Mouse (Mus musculus): ENCODE data around the gene Lhx1. TPM values are rescaled to one million over a fixed set of nuclear protein-coding genes. Genes with fewer than 3 reads are reported as not detected.
A peak's percentile ranks its signal among the peaks of the same experiment; 100 is the strongest.

Lhx1 gene
- polyA plus RNA-seq, 2 experiments: 0.10 TPM; not detected in 1

- TF ChIP-seq POLR2A (IDR thresholded peaks at IDR 0.05; ENCODE audit: borderline replicate concordance, extremely low read depth, insufficient read depth, insufficient read length): no peak
- no peak for DNase-seq (ENCODE audit: low spot score)
- Histone ChIP-seq H3K4me1 (ENCODE audit: control insufficient read depth, insufficient read depth, low read length) (peaks cover 8% of the 10 kb centered on the region; the same call in 1 of the 2 replicates), H3K27ac (replicated peaks; ENCODE audit: low read depth, low read length) (no peak overlapping the region), H3K9ac (ENCODE audit: low read depth, low read length, severe bottlenecking) (no peak overlapping the region), H3K4me2 (replicated peaks; ENCODE audit: low read depth, low read length, severe bottlenecking) (peak overlapping the region; percentile 90; the same call in 1 of the 2 replicates), H3K36me3 (ENCODE audit: control insufficient read depth, insufficient read depth, low read length) (peaks cover 31% of the 10 kb centered on the region), H3K4me3 (replicated peaks; ENCODE audit: low read length) (peak overlapping the region; percentile 77; the same call in 1 of the 2 replicates), H3K9me3 (ENCODE audit: control insufficient read depth, low read length) (no peaks in the 10 kb centered on the region), H3K27me3 (ENCODE audit: control insufficient read depth, insufficient read depth, low read length) (peaks cover 30% of the 10 kb centered on the region)
- ATAC-seq (ENCODE audit: low FRiP score, low read depth): no peak
- WGBS: 80% methylated on average over 1 of the region's 1 CpGs
Measured at GRCm38 (mm10) chr11:84512031-84512430, 13.3 kb downstream of the Lhx1 start.

- no peak for TF ChIP-seq POLR2A (IDR thresholded peaks at IDR 0.05; ENCODE audit: borderline replicate concordance, extremely low read depth, insufficient read depth, insufficient read length)
- DNase-seq (ENCODE audit: low spot score): no peak
- H3K27me3 ChIP-seq (ENCODE audit: control insufficient read depth, insufficient read depth, low read length): no peaks in the 10 kb centered on the region
- no peaks in the 10 kb centered on the region for H3K4me1 ChIP-seq (ENCODE audit: control insufficient read depth, insufficient read depth, low read length)
- no peak overlapping the region for H3K4me2 ChIP-seq (replicated peaks; ENCODE audit: low read depth, low read length, severe bottlenecking)
- H3K27ac ChIP-seq (replicated peaks; ENCODE audit: low read depth, low read length): no peak overlapping the region
- H3K36me3 ChIP-seq (ENCODE audit: control insufficient read depth, insufficient read depth, low read length): peaks cover 35% of the 10 kb centered on the region
- H3K9me3 ChIP-seq (ENCODE audit: control insufficient read depth, low read length): no peaks in the 10 kb centered on the region
- 100% methylated on average over 1 of the region's 1 CpGs for WGBS
- H3K4me3 ChIP-seq (replicated peaks; ENCODE audit: low read length): no peak overlapping the region
- H3K9ac ChIP-seq (ENCODE audit: low read depth, low read length, severe bottlenecking): no peak overlapping the region
- ATAC-seq (ENCODE audit: low FRiP score, low read depth): no peak
Measured at GRCm38 (mm10) chr11:84504296-84504695, 21.0 kb downstream of the Lhx1 start.

- ATAC-seq (ENCODE audit: low FRiP score, low read depth): no peak
- Histone ChIP-seq H3K9me3 (ENCODE audit: control insufficient read depth, low read length) (no peaks in the 10 kb centered on the region), H3K36me3 (ENCODE audit: control insufficient read depth, insufficient read depth, low read length) (peaks cover 15% of the 10 kb centered on the region), H3K9ac (ENCODE audit: low read depth, low read length, severe bottlenecking) (no peak overlapping the region), H3K4me1 (ENCODE audit: control insufficient read depth, insufficient read depth, low read length) (no peaks in the 10 kb centered on the region), H3K4me2 (replicated peaks; ENCODE audit: low read depth, low read length, severe bottlenecking) (no peak overlapping the region), H3K4me3 (replicated peaks; ENCODE audit: low read length) (no peak overlapping the region), H3K27ac (replicated peaks; ENCODE audit: low read depth, low read length) (no peak overlapping the region), H3K27me3 (ENCODE audit: control insufficient read depth, insufficient read depth, low read length) (no peaks in the 10 kb centered on the region)
- TF ChIP-seq POLR2A (IDR thresholded peaks at IDR 0.05; ENCODE audit: borderline replicate concordance, extremely low read depth, insufficient read depth, insufficient read length): no peak
- no peak for DNase-seq (ENCODE audit: low spot score)
- 66% methylated on average over 2 of the region's 2 CpGs for WGBS
Measured at GRCm38 (mm10) chr11:84497944-84498343, 27.4 kb downstream of the Lhx1 start.

GRCm38 (mm10) chr11:84496901-84497300 lies 28.4 kb downstream of the Lhx1 start:
- H3K4me2 ChIP-seq (replicated peaks; ENCODE audit: low read depth, low read length, severe bottlenecking): no peak overlapping the region
- ATAC-seq (ENCODE audit: low FRiP score, low read depth) (no peak), DNase-seq (ENCODE audit: low spot score) (no peak)
- no peak overlapping the region for H3K9ac ChIP-seq (ENCODE audit: low read depth, low read length, severe bottlenecking)
- H3K4me3 ChIP-seq (replicated peaks; ENCODE audit: low read length): no peak overlapping the region
- no peaks in the 10 kb centered on the region for H3K9me3 ChIP-seq (ENCODE audit: control insufficient read depth, low read length)
- H3K4me1 ChIP-seq (ENCODE audit: control insufficient read depth, insufficient read depth, low read length): no peaks in the 10 kb centered on the region
- H3K27me3 ChIP-seq (ENCODE audit: control insufficient read depth, insufficient read depth, low read length): no peaks in the 10 kb centered on the region
- H3K36me3 ChIP-seq (ENCODE audit: control insufficient read depth, insufficient read depth, low read length): peaks cover 16% of the 10 kb centered on the region
- H3K27ac ChIP-seq (replicated peaks; ENCODE audit: low read depth, low read length): no peak overlapping the region
- no peak for TF ChIP-seq POLR2A (IDR thresholded peaks at IDR 0.05; ENCODE audit: borderline replicate concordance, extremely low read depth, insufficient read depth, insufficient read length)

GRCm38 (mm10) chr11:84495774-84496173 lies 29.6 kb downstream of the Lhx1 start:
- WGBS: 67% methylated on average over 4 of the region's 4 CpGs
- Histone ChIP-seq H3K9me3 (ENCODE audit: control insufficient read depth, low read length) (no peaks in the 10 kb centered on the region), H3K4me3 (replicated peaks; ENCODE audit: low read length) (no peak overlapping the region), H3K4me2 (replicated peaks; ENCODE audit: low read depth, low read length, severe bottlenecking) (no peak overlapping the region), H3K36me3 (ENCODE audit: control insufficient read depth, insufficient read depth, low read length) (peaks cover 25% of the 10 kb centered on the region), H3K27me3 (ENCODE audit: control insufficient read depth, insufficient read depth, low read length) (no peaks in the 10 kb centered on the region), H3K27ac (replicated peaks; ENCODE audit: low read depth, low read length) (no peak overlapping the region), H3K4me1 (ENCODE audit: control insufficient read depth, insufficient read depth, low read length) (no peaks in the 10 kb centered on the region), H3K9ac (ENCODE audit: low read depth, low read length, severe bottlenecking) (no peak overlapping the region)
- DNase-seq (ENCODE audit: low spot score) (no peak), ATAC-seq (ENCODE audit: low FRiP score, low read depth) (no peak)
- TF ChIP-seq POLR2A (IDR thresholded peaks at IDR 0.05; ENCODE audit: borderline replicate concordance, extremely low read depth, insufficient read depth, insufficient read length): no peak

GRCm38 (mm10) chr11:84481661-84482060 lies 43.7 kb downstream of the Lhx1 start:
- ATAC-seq (ENCODE audit: low FRiP score, low read depth): no peak
- no peaks in the 10 kb centered on the region for H3K9me3 ChIP-seq (ENCODE audit: control insufficient read depth, low read length)
- H3K36me3 ChIP-seq (ENCODE audit: control insufficient read depth, insufficient read depth, low read length): no peaks in the 10 kb centered on the region
- H3K27ac ChIP-seq (replicated peaks; ENCODE audit: low read depth, low read length): no peak overlapping the region
- no peak for TF ChIP-seq POLR2A (IDR thresholded peaks at IDR 0.05; ENCODE audit: borderline replicate concordance, extremely low read depth, insufficient read depth, insufficient read length)
- DNase-seq (ENCODE audit: low spot score): no peak
- H3K9ac ChIP-seq (ENCODE audit: low read depth, low read length, severe bottlenecking): no peak overlapping the region
- WGBS: 58% methylated on average over 7 of the region's 7 CpGs
- H3K27me3 ChIP-seq (ENCODE audit: control insufficient read depth, insufficient read depth, low read length): no peaks in the 10 kb centered on the region
- no peaks in the 10 kb centered on the region for H3K4me1 ChIP-seq (ENCODE audit: control insufficient read depth, insufficient read depth, low read length)
- no peak overlapping the region for H3K4me2 ChIP-seq (replicated peaks; ENCODE audit: low read depth, low read length, severe bottlenecking)
- no peak overlapping the region for H3K4me3 ChIP-seq (replicated peaks; ENCODE audit: low read length)
